Mouse (Mus musculus): ENCODE measurements around the gene Zbtb20. TPM values are rescaled to one million over a fixed set of nuclear protein-coding genes. Genes with fewer than 3 reads are reported as not detected.

Zbtb20 gene
- polyA plus RNA-seq, 1 experiment from 2014 or later: 53.9 TPM

DNA sequence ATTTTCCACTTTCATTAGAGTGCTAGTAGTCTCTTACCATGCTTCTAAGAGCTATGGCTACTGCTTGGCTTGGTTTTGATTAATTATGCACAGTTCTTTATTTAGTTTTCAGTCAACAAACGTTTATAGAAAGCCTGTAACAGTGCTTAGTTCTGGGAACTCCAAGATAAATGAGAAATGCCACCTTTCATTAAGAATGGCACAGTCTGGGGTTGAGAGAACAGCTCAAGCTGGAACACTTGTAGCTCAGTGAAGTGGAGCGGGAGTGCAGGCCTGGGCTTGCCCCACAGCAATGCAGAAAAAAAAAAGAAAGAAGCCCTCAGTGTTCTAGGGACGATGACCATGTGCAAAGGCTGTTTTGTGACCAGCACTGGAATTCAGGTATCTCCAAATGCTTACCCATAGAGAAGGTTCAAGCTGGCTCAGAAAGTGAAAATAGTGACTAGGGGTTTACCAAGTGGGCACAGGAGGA is 589.7 kb downstream of the Zbtb20 start:
- Histone ChIP-seq H3K9ac (replicated peaks) (no peak overlapping the region), H3K4me1 (peaks cover 14% of the 10 kb centered on the region), H3K27ac (replicated peaks) (no peak overlapping the region; the same call in 1 of the 2 replicates), H3K27me3 (replicated peaks) (no peaks in the 10 kb centered on the region), H3K9me3 (replicated peaks) (no peaks in the 10 kb centered on the region), H3K4me2 (no peak overlapping the region), H3K4me3 (replicated peaks) (no peak overlapping the region), H3K36me3 (no peaks in the 10 kb centered on the region)
- ATAC-seq (ENCODE audit: low FRiP score): no peak
- 68% methylated on average over 3 of the region's 3 CpGs for WGBS

DNA sequence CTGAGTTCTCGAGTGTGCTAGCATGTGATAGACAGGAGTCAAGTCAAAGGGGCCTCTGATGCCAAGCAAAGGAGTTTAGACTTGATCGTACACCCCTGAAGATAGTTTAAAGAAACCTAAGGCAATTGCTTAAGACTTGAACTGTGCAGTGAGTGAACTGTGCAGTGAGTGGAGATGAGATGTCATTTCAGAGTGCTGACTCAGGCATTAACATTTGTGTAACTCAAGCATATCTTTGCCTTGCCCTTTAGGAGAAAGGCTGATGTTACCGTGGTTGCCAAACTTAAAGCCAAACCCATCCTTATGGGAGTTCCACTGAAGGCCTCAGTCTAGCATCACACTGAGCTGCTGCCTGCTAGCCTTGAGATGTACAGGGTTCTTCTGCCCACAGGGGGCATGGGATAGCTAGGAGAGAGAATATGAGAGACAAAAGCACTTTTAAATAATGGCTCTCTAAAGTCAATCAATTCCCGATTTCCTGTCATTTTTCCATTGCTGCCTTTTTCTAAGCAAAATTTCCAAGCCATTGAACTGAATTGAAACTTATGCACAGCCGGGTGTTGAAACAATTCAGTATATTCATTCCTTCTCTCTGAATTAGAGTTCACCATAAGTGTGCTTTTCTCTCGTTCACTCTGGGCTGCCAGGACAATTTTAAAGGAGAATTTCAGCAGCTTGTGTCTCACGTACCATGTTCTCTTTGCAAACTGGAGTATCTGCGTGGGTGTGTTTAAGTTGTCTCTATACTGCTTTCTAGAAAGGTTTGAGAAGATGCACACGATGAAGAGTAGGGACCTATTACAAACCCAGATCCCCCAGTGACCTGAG is 590.5 kb downstream of the Zbtb20 start:
- no peak overlapping the region for H3K4me3 ChIP-seq (replicated peaks)
- H3K4me1 ChIP-seq: peaks cover 14% of the 10 kb centered on the region
- ATAC-seq (ENCODE audit: low FRiP score): no peak
- no peaks in the 10 kb centered on the region for H3K27me3 ChIP-seq (replicated peaks)
- no peak overlapping the region for H3K9ac ChIP-seq (replicated peaks)
- H3K27ac ChIP-seq (replicated peaks): no peak overlapping the region
- no peak overlapping the region for H3K4me2 ChIP-seq
- H3K9me3 ChIP-seq (replicated peaks): no peaks in the 10 kb centered on the region
- 86% methylated on average over 9 of the region's 9 CpGs for WGBS
- H3K36me3 ChIP-seq: no peaks in the 10 kb centered on the region

DNA sequence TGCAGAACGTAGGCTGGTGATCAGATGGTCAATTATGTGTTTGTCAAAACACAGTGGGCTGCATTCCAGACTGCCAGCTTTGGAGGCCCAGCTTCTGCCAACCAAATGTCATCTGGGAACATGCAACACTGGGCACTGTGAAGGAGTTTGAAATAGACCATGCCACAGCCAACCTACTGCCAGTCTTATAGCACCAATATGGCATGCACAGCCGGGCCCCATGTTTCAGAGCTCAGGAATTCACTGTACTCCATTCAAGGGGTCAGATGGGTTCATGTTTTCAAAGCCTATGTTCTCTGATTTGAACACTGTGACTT is 591.0 kb downstream of the Zbtb20 start:
- no peaks in the 10 kb centered on the region for H3K27me3 ChIP-seq (replicated peaks)
- ATAC-seq (ENCODE audit: low FRiP score): no peak
- 70% methylated on average over 2 of the region's 2 CpGs for WGBS
- H3K36me3 ChIP-seq: no peaks in the 10 kb centered on the region
- H3K4me3 ChIP-seq (replicated peaks): no peak overlapping the region
- H3K4me2 ChIP-seq: no peak overlapping the region
- no peak overlapping the region for H3K27ac ChIP-seq (replicated peaks)
- peaks cover 14% of the 10 kb centered on the region for H3K4me1 ChIP-seq
- H3K9ac ChIP-seq (replicated peaks): no peak overlapping the region
- H3K9me3 ChIP-seq (replicated peaks): no peaks in the 10 kb centered on the region

DNA sequence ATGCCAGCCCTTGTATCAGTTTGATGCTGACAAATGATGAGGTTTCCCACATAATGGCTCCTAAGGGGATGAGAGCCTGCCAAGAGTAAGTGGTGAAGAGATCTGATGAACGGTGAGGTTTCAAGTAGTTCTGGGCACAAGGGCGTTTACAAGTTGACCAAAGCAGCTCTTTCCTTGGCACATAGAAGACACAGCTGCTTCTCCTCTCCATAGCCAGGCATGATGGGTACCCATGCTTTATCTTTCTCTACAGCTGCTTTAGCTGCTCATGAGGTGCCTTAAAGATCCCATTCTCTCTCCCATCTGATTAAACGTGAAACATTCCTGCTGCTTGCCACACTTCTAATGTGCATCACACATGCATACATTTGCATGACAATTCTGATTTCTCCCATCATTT is 595.4 kb downstream of the Zbtb20 start:
- no peaks in the 10 kb centered on the region for H3K4me1 ChIP-seq
- H3K4me2 ChIP-seq: no peak overlapping the region
- 71% methylated on average over 3 of the region's 3 CpGs for WGBS
- no peak overlapping the region for H3K9ac ChIP-seq (replicated peaks)
- H3K9me3 ChIP-seq (replicated peaks): no peaks in the 10 kb centered on the region
- ATAC-seq (ENCODE audit: low FRiP score): no peak
- no peak overlapping the region for H3K27ac ChIP-seq (replicated peaks)
- H3K4me3 ChIP-seq (replicated peaks): no peak overlapping the region
- no peaks in the 10 kb centered on the region for H3K36me3 ChIP-seq
- H3K27me3 ChIP-seq (replicated peaks): no peaks in the 10 kb centered on the region

DNA sequence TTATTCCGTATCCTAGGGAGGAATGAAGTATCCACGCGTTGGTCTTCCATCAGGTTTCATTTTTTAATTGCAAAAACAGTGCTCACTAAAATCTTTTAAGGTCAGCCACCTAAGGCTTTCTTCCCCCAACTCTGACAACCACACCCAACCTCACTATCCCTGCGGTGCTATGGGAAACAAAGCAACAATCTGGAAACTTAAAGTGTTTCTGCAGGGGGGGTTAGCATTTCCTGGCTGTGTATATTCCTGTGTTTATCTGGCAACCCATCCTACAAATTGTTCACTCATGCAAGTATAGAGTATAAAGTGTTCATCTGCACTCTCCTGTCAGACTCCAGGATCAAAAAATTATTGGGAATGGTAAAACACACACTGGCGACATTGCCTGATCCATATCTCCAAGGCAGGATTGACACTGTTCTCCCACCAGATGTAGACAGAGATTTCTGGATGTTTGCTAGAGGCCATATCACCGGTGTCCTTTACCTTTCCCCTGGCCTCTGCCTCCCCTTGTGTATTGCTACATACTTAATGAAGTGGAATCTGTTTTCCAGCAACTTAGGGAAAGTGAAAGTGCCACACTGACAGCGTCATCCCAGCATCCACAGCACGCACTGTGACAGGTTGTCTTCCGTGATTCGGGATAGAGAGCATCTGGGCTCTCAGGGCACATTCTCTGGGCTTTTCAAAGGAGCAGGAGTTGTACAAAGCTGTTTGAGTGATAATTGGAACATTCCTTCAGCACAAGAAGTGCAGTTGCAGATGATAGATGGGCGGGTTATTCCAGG is 599.5 kb downstream of the Zbtb20 start:
- H3K27ac ChIP-seq (replicated peaks): no peak overlapping the region
- ATAC-seq (ENCODE audit: low FRiP score): no peak

DNA sequence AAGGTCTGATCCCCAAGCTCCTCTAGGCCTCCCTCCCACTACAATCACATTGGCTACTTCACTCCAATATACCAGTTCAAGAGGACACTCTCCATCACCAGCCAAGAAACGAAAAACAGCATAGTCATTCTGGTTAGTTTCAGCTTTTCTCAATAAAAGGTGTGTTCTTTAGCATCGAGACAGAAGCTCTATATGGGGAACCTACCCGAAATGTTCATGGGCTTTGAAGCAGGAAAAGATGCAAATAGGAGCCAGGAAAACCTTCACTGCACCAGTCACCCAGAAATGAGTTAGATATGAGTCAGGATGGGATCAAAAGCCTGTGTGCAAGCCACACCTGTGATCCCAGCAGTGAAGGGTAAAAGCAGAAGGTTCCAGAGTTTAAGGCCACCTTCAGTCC is 601.2 kb downstream of the Zbtb20 start:
- no peak overlapping the region for H3K27ac ChIP-seq (replicated peaks)
- no peak for ATAC-seq (ENCODE audit: low FRiP score)
- H3K9ac ChIP-seq (replicated peaks): no peak overlapping the region
- H3K4me1 ChIP-seq: no peaks in the 10 kb centered on the region
- no peaks in the 10 kb centered on the region for H3K9me3 ChIP-seq (replicated peaks)
- 88% methylated on average over 3 of the region's 3 CpGs for WGBS
- H3K4me3 ChIP-seq (replicated peaks): no peak overlapping the region
- H3K4me2 ChIP-seq: no peak overlapping the region
- H3K27me3 ChIP-seq (replicated peaks): no peaks in the 10 kb centered on the region
- H3K36me3 ChIP-seq: no peaks in the 10 kb centered on the region

More for the DNA sequence above, 599.5 kb downstream of the Zbtb20 start:
- no peaks in the 10 kb centered on the region for H3K9me3 ChIP-seq (replicated peaks)
- H3K27me3 ChIP-seq (replicated peaks): no peaks in the 10 kb centered on the region
- no peaks in the 10 kb centered on the region for H3K4me1 ChIP-seq
- H3K4me3 ChIP-seq (replicated peaks): no peak overlapping the region
- no peak overlapping the region for H3K4me2 ChIP-seq
- no peaks in the 10 kb centered on the region for H3K36me3 ChIP-seq
- H3K9ac ChIP-seq (replicated peaks): no peak overlapping the region
- WGBS: 89% methylated on average over 11 of the region's 11 CpGs

DNA sequence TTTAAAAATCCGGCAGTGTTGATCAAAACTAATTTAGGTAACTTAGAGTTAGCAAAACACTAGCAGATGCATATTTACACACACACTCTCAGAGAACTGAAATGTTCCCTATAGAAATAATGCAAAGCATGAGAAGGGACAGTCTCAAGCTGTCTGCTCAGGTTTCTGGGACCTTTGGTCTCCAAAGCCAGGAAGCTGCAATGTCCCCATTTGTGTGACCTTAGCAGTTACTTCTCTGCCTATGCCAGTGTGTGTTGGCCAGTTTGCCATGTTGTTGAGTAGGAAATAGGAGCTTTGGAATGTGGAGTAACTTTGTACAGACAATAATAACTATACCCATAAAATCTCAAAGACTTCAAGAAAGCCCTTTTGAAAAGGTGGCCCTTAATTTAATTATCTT is 602.7 kb downstream of the Zbtb20 start:
- WGBS: 82% methylated on average over 1 of the region's 1 CpGs

DNA sequence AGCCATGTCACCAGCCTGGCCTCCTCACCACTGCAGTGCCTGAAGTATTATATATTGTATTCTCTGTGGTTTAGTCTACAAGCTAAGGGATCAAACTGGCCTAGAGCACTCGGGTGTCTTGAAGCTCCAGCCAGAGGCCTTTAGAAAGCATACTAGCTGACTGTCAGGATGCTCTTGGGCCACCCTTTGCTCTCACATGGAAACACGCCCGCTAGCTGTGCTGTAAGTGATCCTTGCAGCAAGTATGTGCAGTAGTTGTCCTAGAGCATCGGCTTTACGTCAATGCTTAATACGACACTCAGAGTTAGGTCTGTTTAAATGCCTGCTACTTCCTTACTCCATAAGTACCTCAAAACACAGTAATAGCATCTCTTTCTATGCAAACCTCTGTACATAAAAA is 604.9 kb downstream of the Zbtb20 start:
- Histone ChIP-seq H3K27ac (replicated peaks) (no peak overlapping the region), H3K4me3 (replicated peaks) (no peak overlapping the region), H3K4me2 (no peak overlapping the region), H3K9ac (replicated peaks) (no peak overlapping the region), H3K36me3 (no peaks in the 10 kb centered on the region), H3K27me3 (replicated peaks) (no peaks in the 10 kb centered on the region), H3K9me3 (replicated peaks) (no peaks in the 10 kb centered on the region), H3K4me1 (no peaks in the 10 kb centered on the region)
- ATAC-seq (ENCODE audit: low FRiP score): no peak
- 81% methylated on average over 6 of the region's 6 CpGs for WGBS

More for the DNA sequence above, 602.7 kb downstream of the Zbtb20 start:
- no peak overlapping the region for H3K27ac ChIP-seq (replicated peaks)
- H3K4me3 ChIP-seq (replicated peaks): no peak overlapping the region
- no peaks in the 10 kb centered on the region for H3K9me3 ChIP-seq (replicated peaks)
- no peaks in the 10 kb centered on the region for H3K36me3 ChIP-seq
- no peaks in the 10 kb centered on the region for H3K27me3 ChIP-seq (replicated peaks)
- ATAC-seq (ENCODE audit: low FRiP score): no peak
- no peaks in the 10 kb centered on the region for H3K4me1 ChIP-seq
- no peak overlapping the region for H3K4me2 ChIP-seq
- no peak overlapping the region for H3K9ac ChIP-seq (replicated peaks)

DNA sequence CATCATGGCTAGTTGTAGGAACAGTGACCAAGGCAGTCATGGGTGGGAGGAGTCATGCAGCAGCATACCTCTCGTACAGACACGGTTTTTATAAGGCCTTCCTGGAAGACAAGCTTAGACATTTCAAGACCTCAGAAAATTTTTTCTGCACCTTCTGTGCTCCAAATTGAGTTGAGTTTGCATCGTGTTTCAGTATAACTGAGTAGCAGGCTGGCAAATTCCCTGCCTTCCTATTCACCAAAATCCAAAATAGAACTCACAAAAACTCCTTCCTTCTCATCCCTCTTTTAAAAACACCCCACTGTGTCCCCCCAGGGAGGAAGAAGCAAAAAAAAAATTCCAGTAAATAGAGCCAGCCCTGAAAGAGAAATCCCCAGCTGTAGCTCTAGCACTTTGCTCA is 606.4 kb downstream of the Zbtb20 start:
- H3K4me2 ChIP-seq: no peak overlapping the region
- no peaks in the 10 kb centered on the region for H3K36me3 ChIP-seq
- 73% methylated on average over 3 of the region's 3 CpGs for WGBS
- ATAC-seq (ENCODE audit: low FRiP score): no peak
- H3K27me3 ChIP-seq (replicated peaks): no peaks in the 10 kb centered on the region
- H3K9ac ChIP-seq (replicated peaks): no peak overlapping the region
- no peaks in the 10 kb centered on the region for H3K4me1 ChIP-seq
- H3K4me3 ChIP-seq (replicated peaks): no peak overlapping the region
- no peaks in the 10 kb centered on the region for H3K9me3 ChIP-seq (replicated peaks)
- no peak overlapping the region for H3K27ac ChIP-seq (replicated peaks)

DNA sequence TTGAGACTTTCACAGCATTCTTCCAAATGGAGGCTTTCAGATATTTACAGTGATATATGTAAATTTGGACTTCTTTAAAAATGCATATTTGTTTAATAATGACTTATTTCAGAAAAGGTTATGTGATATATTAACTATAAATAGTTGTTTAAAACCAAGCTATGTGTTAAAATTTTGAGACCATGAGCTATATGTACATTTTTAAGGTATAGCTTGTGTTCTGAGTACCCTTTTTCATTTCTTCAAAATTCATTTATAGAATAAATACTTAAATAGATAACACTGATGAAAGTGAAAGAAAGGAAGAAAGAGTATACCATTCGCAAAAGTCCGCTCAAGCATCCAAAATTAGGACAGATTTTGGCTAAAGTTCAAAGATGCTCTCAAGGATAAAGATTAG is 607.1 kb downstream of the Zbtb20 start:
- Histone ChIP-seq H3K36me3 (no peaks in the 10 kb centered on the region), H3K4me2 (no peak overlapping the region), H3K27ac (replicated peaks) (no peak overlapping the region), H3K9me3 (replicated peaks) (no peaks in the 10 kb centered on the region), H3K9ac (replicated peaks) (no peak overlapping the region), H3K4me1 (no peaks in the 10 kb centered on the region), H3K27me3 (replicated peaks) (no peaks in the 10 kb centered on the region), H3K4me3 (replicated peaks) (no peak overlapping the region)
- no peak for ATAC-seq (ENCODE audit: low FRiP score)
- WGBS: 96% methylated on average over 2 of the region's 2 CpGs

DNA sequence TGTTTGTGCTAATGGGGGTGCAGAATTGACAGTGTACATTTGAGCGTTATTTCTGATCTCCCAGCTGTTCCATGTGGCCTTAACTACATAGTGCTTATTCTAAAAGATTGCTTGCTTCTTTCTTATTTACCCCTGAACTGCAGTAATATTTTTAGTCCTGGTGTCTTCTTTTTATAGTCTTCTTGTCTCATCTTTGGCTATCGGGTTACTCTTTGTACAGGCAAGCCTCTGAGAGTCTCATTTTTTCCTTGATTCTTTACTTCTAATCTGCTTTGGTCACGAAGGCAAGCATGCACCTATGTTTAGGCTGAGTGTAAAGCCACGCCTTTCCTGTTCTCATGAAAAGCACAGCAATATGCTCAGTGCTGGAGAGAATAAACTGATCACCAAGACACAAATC is 608.7 kb downstream of the Zbtb20 start:
- no peaks in the 10 kb centered on the region for H3K4me1 ChIP-seq
- ATAC-seq (ENCODE audit: low FRiP score): no peak
- no peaks in the 10 kb centered on the region for H3K27me3 ChIP-seq (replicated peaks)
- H3K4me3 ChIP-seq (replicated peaks): no peak overlapping the region
- H3K9me3 ChIP-seq (replicated peaks): no peaks in the 10 kb centered on the region
- H3K36me3 ChIP-seq: no peaks in the 10 kb centered on the region
- no peak overlapping the region for H3K4me2 ChIP-seq
- H3K27ac ChIP-seq (replicated peaks): no peak overlapping the region
- WGBS: 88% methylated on average over 4 of the region's 4 CpGs
- H3K9ac ChIP-seq (replicated peaks): no peak overlapping the region

DNA sequence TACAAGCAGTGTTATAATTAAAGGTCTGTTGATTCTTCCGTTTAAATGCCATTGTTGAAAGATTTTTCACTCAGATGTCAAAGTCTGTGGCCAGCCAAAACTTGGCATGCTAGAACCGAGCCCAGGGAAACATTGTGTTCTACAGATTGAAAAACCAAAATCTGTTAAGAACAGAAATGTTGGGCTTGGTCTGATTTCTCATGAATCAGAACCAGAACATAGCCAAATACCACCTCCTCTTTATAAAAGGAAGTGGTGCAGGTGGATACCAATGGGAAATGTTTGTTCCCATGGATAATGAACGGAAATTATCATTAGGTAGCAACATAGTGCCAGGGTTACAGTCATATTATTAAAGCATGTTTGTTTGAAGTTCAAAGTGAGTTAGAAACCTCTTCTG is 613.7 kb downstream of the Zbtb20 start:
- Histone ChIP-seq H3K9me3 (replicated peaks) (no peaks in the 10 kb centered on the region), H3K9ac (replicated peaks) (no peak overlapping the region), H3K27ac (replicated peaks) (no peak overlapping the region), H3K4me3 (replicated peaks) (no peak overlapping the region), H3K4me2 (no peak overlapping the region), H3K36me3 (no peaks in the 10 kb centered on the region), H3K27me3 (replicated peaks) (no peaks in the 10 kb centered on the region), H3K4me1 (no peaks in the 10 kb centered on the region)
- no peak for ATAC-seq (ENCODE audit: low FRiP score)
- WGBS: 89% methylated on average over 3 of the region's 3 CpGs

Measured in neural tube, embryonic 15.5 days (tissue).